Mouse (Mus musculus): Measurements from ENCODE around the gene Foxo1. TPM values are rescaled to one million over a fixed set of nuclear protein-coding genes. Genes with fewer than 3 reads are reported as not detected.

Foxo1 gene
- polyA plus RNA-seq, 1 experiment from 2014 or later, result 3.4 TPM

- peak overlapping the region; percentile 87 for H3K4me3 ChIP-seq (ENCODE audit: low read depth, low read length)
- H3K4me2 ChIP-seq (replicated peaks; ENCODE audit: low read depth), result peak overlapping the region; percentile 93
- H3K9ac ChIP-seq (ENCODE audit: low read length), result peak overlapping the region; percentile 88
- no peaks in the 10 kb centered on the region for H3K27me3 ChIP-seq (ENCODE audit: control insufficient read depth, insufficient read depth, low read length)
- peak; percentile 73 for ATAC-seq (ENCODE audit: low FRiP score, low TSS enrichment)
- H3K36me3 ChIP-seq (ENCODE audit: control insufficient read depth, insufficient read depth, low read length), result no peaks in the 10 kb centered on the region
- 0 out of 2 replicates have a peak, but pooled peaks cover 3% of the 10 kb centered on the region for H3K4me1 ChIP-seq (replicated peaks; ENCODE audit: control insufficient read depth, insufficient read depth)
- H3K9me3 ChIP-seq (ENCODE audit: control insufficient read depth, low read length), result no peaks in the 10 kb centered on the region
- under 1% methylated on average over 55 of the region's 55 CpGs for WGBS
- TF ChIP-seq CTCF (IDR thresholded peaks at IDR 0.05; ENCODE audit: low read depth), result no peak
- TF ChIP-seq EP300 (optimal IDR thresholded peaks at IDR 0.05), result no peak
- DNase-seq (ENCODE audit: low spot score), result peak; percentile 85
- H3K27ac ChIP-seq (replicated peaks), result peak overlapping the region; percentile 96
Observed at GRCm38 (mm10) chr3:52269514-52270351, 1.6 kb downstream of the Foxo1 start.

GRCm38 (mm10) chr3:52270511-52270910 lies 2.4 kb downstream of the Foxo1 start:
- no peak for TF ChIP-seq EP300 (optimal IDR thresholded peaks at IDR 0.05)
- no peak for TF ChIP-seq CTCF (IDR thresholded peaks at IDR 0.05; ENCODE audit: low read depth)
- Histone ChIP-seq H3K4me3 (ENCODE audit: low read depth, low read length) (peak overlapping the region; percentile 87), H3K4me2 (replicated peaks; ENCODE audit: low read depth) (peak overlapping the region; percentile 93), H3K4me1 (replicated peaks; ENCODE audit: control insufficient read depth, insufficient read depth) (0 out of 2 replicates have a peak, but pooled peaks cover 3% of the 10 kb centered on the region), H3K9ac (ENCODE audit: low read length) (peak overlapping the region; percentile 88), H3K27me3 (ENCODE audit: control insufficient read depth, insufficient read depth, low read length) (no peaks in the 10 kb centered on the region), H3K9me3 (ENCODE audit: control insufficient read depth, low read length) (no peaks in the 10 kb centered on the region), H3K27ac (replicated peaks) (peak overlapping the region; percentile 56), H3K36me3 (ENCODE audit: control insufficient read depth, insufficient read depth, low read length) (no peaks in the 10 kb centered on the region)
- ATAC-seq (ENCODE audit: low FRiP score, low TSS enrichment), result no peak
- 26% methylated on average over 3 of the region's 3 CpGs for WGBS
- no peak for DNase-seq (ENCODE audit: low spot score)

- Histone ChIP-seq H3K27me3 (ENCODE audit: control insufficient read depth, insufficient read depth, low read length) (no peaks in the 10 kb centered on the region), H3K36me3 (ENCODE audit: control insufficient read depth, insufficient read depth, low read length) (no peaks in the 10 kb centered on the region), H3K9me3 (ENCODE audit: control insufficient read depth, low read length) (no peaks in the 10 kb centered on the region), H3K27ac (replicated peaks) (no peak overlapping the region), H3K4me3 (ENCODE audit: low read depth, low read length) (no peak overlapping the region), H3K9ac (ENCODE audit: low read length) (no peak overlapping the region), H3K4me1 (replicated peaks; ENCODE audit: control insufficient read depth, insufficient read depth) (0 out of 2 replicates have a peak, but pooled peaks cover 3% of the 10 kb centered on the region), H3K4me2 (replicated peaks; ENCODE audit: low read depth) (peak overlapping the region; percentile 93; the same call in 1 of the 2 replicates)
- WGBS, result 62% methylated on average over 5 of the region's 5 CpGs
- DNase-seq (ENCODE audit: low spot score) (no peak), ATAC-seq (ENCODE audit: low FRiP score, low TSS enrichment) (no peak)
- TF ChIP-seq EP300 (optimal IDR thresholded peaks at IDR 0.05), result no peak
- no peak for TF ChIP-seq CTCF (IDR thresholded peaks at IDR 0.05; ENCODE audit: low read depth)
Observed at GRCm38 (mm10) chr3:52271376-52271775, 3.2 kb downstream of the Foxo1 start.

- Histone ChIP-seq H3K9ac (ENCODE audit: low read length) (no peak overlapping the region), H3K4me2 (replicated peaks; ENCODE audit: low read depth) (0 out of 2 replicates have a peak overlapping the region, but pooled peaks have one; percentile 8), H3K27ac (replicated peaks) (no peak overlapping the region), H3K4me3 (ENCODE audit: low read depth, low read length) (no peak overlapping the region), H3K9me3 (ENCODE audit: control insufficient read depth, low read length) (no peaks in the 10 kb centered on the region), H3K36me3 (ENCODE audit: control insufficient read depth, insufficient read depth, low read length) (no peaks in the 10 kb centered on the region), H3K27me3 (ENCODE audit: control insufficient read depth, insufficient read depth, low read length) (no peaks in the 10 kb centered on the region), H3K4me1 (replicated peaks; ENCODE audit: control insufficient read depth, insufficient read depth) (no peaks in the 10 kb centered on the region)
- TF ChIP-seq EP300 (optimal IDR thresholded peaks at IDR 0.05) (no peak), CTCF (IDR thresholded peaks at IDR 0.05; ENCODE audit: low read depth) (no peak)
- ATAC-seq (ENCODE audit: low FRiP score, low TSS enrichment), result no peak
- no peak for DNase-seq (ENCODE audit: low spot score)
- 68% methylated on average over 8 of the region's 8 CpGs for WGBS
Observed at GRCm38 (mm10) chr3:52272376-52272865, 4.3 kb downstream of the Foxo1 start.

- Histone ChIP-seq H3K27ac (replicated peaks) (no peak overlapping the region), H3K4me2 (replicated peaks; ENCODE audit: low read depth) (no peak overlapping the region), H3K36me3 (ENCODE audit: control insufficient read depth, insufficient read depth, low read length) (no peaks in the 10 kb centered on the region), H3K4me1 (replicated peaks; ENCODE audit: control insufficient read depth, insufficient read depth) (no peaks in the 10 kb centered on the region), H3K4me3 (ENCODE audit: low read depth, low read length) (no peak overlapping the region), H3K9me3 (ENCODE audit: control insufficient read depth, low read length) (no peaks in the 10 kb centered on the region), H3K9ac (ENCODE audit: low read length) (no peak overlapping the region), H3K27me3 (ENCODE audit: control insufficient read depth, insufficient read depth, low read length) (no peaks in the 10 kb centered on the region)
- no peak for DNase-seq (ENCODE audit: low spot score)
- TF ChIP-seq CTCF (IDR thresholded peaks at IDR 0.05; ENCODE audit: low read depth) (no peak), EP300 (optimal IDR thresholded peaks at IDR 0.05) (no peak)
- no peak for ATAC-seq (ENCODE audit: low FRiP score, low TSS enrichment)
Observed at GRCm38 (mm10) chr3:52274475-52274874, 6.3 kb downstream of the Foxo1 start.

- Histone ChIP-seq H3K4me3 (ENCODE audit: low read depth, low read length) (no peak overlapping the region), H3K4me1 (replicated peaks; ENCODE audit: control insufficient read depth, insufficient read depth) (no peaks in the 10 kb centered on the region), H3K9ac (ENCODE audit: low read length) (no peak overlapping the region), H3K36me3 (ENCODE audit: control insufficient read depth, insufficient read depth, low read length) (no peaks in the 10 kb centered on the region), H3K4me2 (replicated peaks; ENCODE audit: low read depth) (no peak overlapping the region), H3K9me3 (ENCODE audit: control insufficient read depth, low read length) (no peaks in the 10 kb centered on the region), H3K27ac (replicated peaks) (no peak overlapping the region), H3K27me3 (ENCODE audit: control insufficient read depth, insufficient read depth, low read length) (no peaks in the 10 kb centered on the region)
- DNase-seq (ENCODE audit: low spot score) (no peak), ATAC-seq (ENCODE audit: low FRiP score, low TSS enrichment) (no peak)
- 79% methylated on average over 9 of the region's 9 CpGs for WGBS
- TF ChIP-seq EP300 (optimal IDR thresholded peaks at IDR 0.05) (no peak), CTCF (IDR thresholded peaks at IDR 0.05; ENCODE audit: low read depth) (no peak)
Observed at GRCm38 (mm10) chr3:52275037-52275555, 7.0 kb downstream of the Foxo1 start.
